Mouse (Mus musculus) midbrain, postnatal 0 days (tissue): ENCODE measurements at regions not wholly inside any gene's neighbourhood (a gene's known extent, or its start where the extent isn't known, plus 50 kb on each side); places are given as distances from the start of the nearest gene placed in this dataset.
A peak's percentile ranks its signal among the peaks of the same experiment; 100 is the strongest.
"Not testable (repeated sequence)": the region's sequence is repeated elsewhere in the genome, so short reads cannot be mapped to it uniquely, and the experiment has no call there.

Experiments
- ATAC-seq: fragments of 200-750 bp; cut with Nextera tagmentation; 2 replicates; pipeline ENCODE4 v1.8.0; 2017; ENCODE audit warnings: moderate number of reproducible peaks, mild to moderate bottlenecking, moderate TSS enrichment, moderate library complexity; ENCODE audit not compliant: low FRiP score
- DNase-seq: peaks from one replicate; pipeline ENCODE4 v3.0.0-alpha.2; 2015; ENCODE audit warnings: low spot score
- H3K27ac ChIP-seq: fragments of 300-500 bp; sonication (generic); 2 replicates; pipeline ENCODE4 v1.5.1; 2014; ENCODE audit warnings: low read depth, mild to moderate bottlenecking, low read length, mixed read lengths
- H3K27me3 ChIP-seq: fragments of 300-500 bp; sonication (generic); 2 replicates; pipeline ENCODE4 v1.6.1; 2014; ENCODE audit warnings: low read length, control low read depth, mixed read lengths; ENCODE audit not compliant: insufficient read depth
- H3K36me3 ChIP-seq: fragments of 300-500 bp; sonication (generic); 2 replicates; pipeline ENCODE4 v1.6.1; 2014; ENCODE audit warnings: low read length, control low read depth, mixed read lengths; ENCODE audit not compliant: insufficient read depth
- H3K4me1 ChIP-seq: fragments of 300-500 bp; sonication (generic); 2 replicates; pipeline ENCODE4 v1.6.1; 2014; ENCODE audit warnings: mild to moderate bottlenecking, control low read depth, antibody characterized with exemption, low read length, mixed read lengths; ENCODE audit not compliant: insufficient read depth
- H3K4me2 ChIP-seq: fragments of 300-500 bp; sonication (generic); 2 replicates; pipeline ENCODE4 v1.6.1; 2014; ENCODE audit warnings: low read depth, mild to moderate bottlenecking, low read length, mixed read lengths; ENCODE audit not compliant: poor library complexity, severe bottlenecking
- H3K4me3 ChIP-seq: fragments of 300-500 bp; sonication (generic); 2 replicates; pipeline ENCODE4 v1.5.1; 2014; ENCODE audit warnings: low read depth, mild to moderate bottlenecking, low read length, moderate library complexity
- H3K9ac ChIP-seq: fragments of 300-500 bp; sonication (generic); replicated peaks from 2 replicates; pipeline ENCODE4 v1.6.1; 2014; ENCODE audit warnings: mild to moderate bottlenecking, low read length, moderate library complexity, mixed read lengths; ENCODE audit not compliant: poor library complexity, severe bottlenecking
- H3K9me3 ChIP-seq: fragments of 300-500 bp; sonication (generic); 2 replicates; pipeline ENCODE4 v1.6.1; 2016; ENCODE audit warnings: low read length, control low read depth
- CTCF ChIP-seq: IDR thresholded peaks from 2 replicates; pipeline ENCODE4 v1.5.1; 2016; ENCODE audit warnings: antibody characterized with exemption, mild to moderate bottlenecking
- WGBS: fragments of 180-500 bp; shearing (Covaris S2); extraction: QIAGEN DNeasy Blood & Tissue Kit; methylation state at CpG from one replicate; pipeline ENCODE4 v1.1.7; 2014; 5-methylcytosine and 5-hydroxymethylcytosine counted together

- H3K4me3 ChIP-seq, result no peak overlapping the region
- no peaks in the 10 kb centered on the region for H3K9me3 ChIP-seq
- 54% methylated on average over 1 of the region's 1 CpGs for WGBS
- TF ChIP-seq CTCF, result no peak
- no peaks in the 10 kb centered on the region for H3K4me1 ChIP-seq
- H3K4me2 ChIP-seq, result no peak overlapping the region
- no peak overlapping the region for H3K9ac ChIP-seq
- no peak overlapping the region for H3K27ac ChIP-seq
- no peaks in the 10 kb centered on the region for H3K27me3 ChIP-seq
- H3K36me3 ChIP-seq, result no peaks in the 10 kb centered on the region
- DNase-seq (peak; percentile 14), ATAC-seq (no peak)
These were observed 181.3 kb upstream of the Pfkp start for GRCm38 (mm10) chr13:6829882-6830281.

DNA sequence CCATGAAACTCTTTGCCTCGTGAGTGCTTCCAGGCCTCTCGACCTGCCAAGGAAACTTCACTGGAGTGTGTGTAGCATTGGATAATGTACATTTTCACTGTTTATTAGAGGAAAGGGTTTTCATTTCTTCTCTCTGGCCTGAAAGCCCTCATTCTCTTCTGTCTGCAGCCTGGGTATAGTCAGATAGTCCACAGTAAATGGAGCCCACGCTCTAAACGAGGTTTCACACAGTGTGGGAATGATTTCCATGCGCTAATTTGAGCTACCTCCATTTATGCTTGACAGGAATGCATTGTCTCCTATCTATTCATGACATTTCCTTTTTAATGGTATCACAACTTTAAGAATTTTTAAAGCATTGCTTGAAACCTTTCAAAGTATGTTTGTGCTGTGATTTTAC lies 180.8 kb upstream of the Pfkp start:
- DNase-seq (no peak), ATAC-seq (no peak)
- no peak overlapping the region for H3K4me2 ChIP-seq
- no peaks in the 10 kb centered on the region for H3K27me3 ChIP-seq
- H3K27ac ChIP-seq, result no peak overlapping the region
- H3K9me3 ChIP-seq, result no peaks in the 10 kb centered on the region
- no peak overlapping the region for H3K9ac ChIP-seq
- H3K36me3 ChIP-seq, result no peaks in the 10 kb centered on the region
- no peak overlapping the region for H3K4me3 ChIP-seq
- TF ChIP-seq CTCF, result no peak
- H3K4me1 ChIP-seq, result no peaks in the 10 kb centered on the region
- WGBS, result 82% methylated on average over 5 of the region's 5 CpGs

DNA sequence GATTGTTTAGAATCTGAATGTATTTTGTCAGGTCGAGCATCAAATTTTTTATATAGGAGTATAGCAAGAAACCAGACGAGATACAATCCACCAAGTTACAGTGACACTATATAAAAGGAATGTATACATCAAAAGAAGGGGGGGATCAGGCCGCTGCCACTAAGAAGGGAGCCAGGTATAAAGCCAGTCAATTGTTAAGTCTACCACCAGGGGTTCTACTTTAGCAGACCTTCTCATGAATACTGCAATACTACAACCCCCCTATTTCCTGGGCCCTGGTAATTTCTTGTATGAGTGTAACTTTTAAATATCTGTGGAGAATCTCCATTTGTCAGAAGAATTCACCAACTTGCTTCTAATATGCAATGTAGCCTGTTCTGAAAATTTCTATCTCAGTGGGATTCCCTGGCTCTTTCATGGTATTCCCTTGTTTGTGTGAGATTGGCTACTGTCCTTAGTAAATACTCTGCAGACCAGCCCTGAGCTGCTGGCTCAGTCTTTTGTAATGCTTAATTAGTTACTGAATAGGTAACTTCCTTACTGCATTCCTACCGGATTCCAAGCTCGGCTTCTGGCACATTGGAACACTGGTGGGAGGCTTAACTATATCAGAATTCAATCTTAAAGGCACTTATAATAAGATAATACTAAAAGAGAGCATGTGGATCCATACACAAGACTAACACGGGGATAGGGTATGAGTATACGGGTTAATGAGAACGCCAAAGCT lies 180.2 kb upstream of the Pfkp start:
- not testable (repeated sequence) for ATAC-seq, H3K27me3 ChIP-seq
- 75% methylated on average over 8 of the region's 8 CpGs for WGBS

GRCm38 (mm10) chr13:6802243-6803157 lies 153.9 kb upstream of the Pfkp start:
- H3K9ac ChIP-seq, result no peak overlapping the region
- H3K36me3 ChIP-seq, result no peaks in the 10 kb centered on the region
- H3K27ac ChIP-seq, result no peak overlapping the region
- H3K4me1 ChIP-seq, result no peaks in the 10 kb centered on the region
- no peak for TF ChIP-seq CTCF
- DNase-seq, result peak; percentile 6
- ATAC-seq, result no peak
- H3K27me3 ChIP-seq, result no peaks in the 10 kb centered on the region
- H3K4me3 ChIP-seq, result no peak overlapping the region
- H3K9me3 ChIP-seq, result no peaks in the 10 kb centered on the region
- WGBS, result 69% methylated on average over 5 of the region's 5 CpGs
- H3K4me2 ChIP-seq, result no peak overlapping the region

More for the DNA sequence above, 180.2 kb upstream of the Pfkp start:
- not testable (repeated sequence) for DNase-seq, H3K4me3 ChIP-seq, H3K9ac ChIP-seq, H3K4me2 ChIP-seq, H3K27ac ChIP-seq, H3K36me3 ChIP-seq, H3K4me1 ChIP-seq, H3K9me3 ChIP-seq

- Histone ChIP-seq H3K9ac (no peak overlapping the region), H3K36me3 (no peaks in the 10 kb centered on the region), H3K4me3 (no peak overlapping the region), H3K4me1 (no peaks in the 10 kb centered on the region), H3K9me3 (no peaks in the 10 kb centered on the region), H3K4me2 (no peak overlapping the region), H3K27ac (no peak overlapping the region), H3K27me3 (no peaks in the 10 kb centered on the region)
- 66% methylated on average over 6 of the region's 6 CpGs for WGBS
- no peak for DNase-seq
- TF ChIP-seq CTCF, result no peak
- ATAC-seq, result no peak
These were observed 119.5 kb upstream of the Pfkp start for GRCm38 (mm10) chr13:6767936-6768588.
